Mouse (Mus musculus) liver, adult 2 months (tissue): Measurements from ENCODE around the gene Gm20509.

Experiments
- CTCF ChIP-seq: fragments of 200-500 bp; IDR thresholded peaks from 2 replicates; pipeline ENCODE4 v1.5.1; 2011; ENCODE audit warnings: low read depth, low read length, control low read depth
- POLR2A ChIP-seq: fragments of 200-500 bp; IDR thresholded peaks from 2 replicates; pipeline ENCODE4 v1.6.1; 2011; ENCODE audit warnings: low read length, control low read depth; ENCODE audit not compliant: insufficient read depth; ENCODE audit errors: extremely low read depth

DNA sequence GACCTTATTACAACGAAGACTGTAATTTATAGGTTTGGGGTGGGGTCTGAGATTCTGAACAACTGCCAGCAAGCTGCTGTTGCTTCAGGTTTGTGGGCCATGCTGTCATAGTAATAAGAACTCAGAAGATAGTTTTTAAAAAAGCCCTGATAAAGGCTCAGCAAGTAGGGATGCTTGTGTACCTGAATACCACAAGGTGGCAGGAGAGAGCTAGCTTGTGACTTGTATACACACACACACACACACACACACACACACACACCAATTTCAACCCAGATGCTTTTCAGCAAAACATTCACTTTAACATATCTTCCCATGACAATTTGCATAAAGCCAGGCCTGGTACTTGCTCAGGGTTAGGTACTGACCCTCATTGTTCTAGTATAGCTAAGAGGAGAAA lies 57.0 kb downstream of the Gm20509 start:
- TF ChIP-seq POLR2A (no peak), CTCF (no peak)
